Mouse (Mus musculus): ENCODE measurements around the gene Svop.
A peak's percentile ranks its signal among the peaks of the same experiment; 100 is the strongest.

The Svop gene

DNA sequence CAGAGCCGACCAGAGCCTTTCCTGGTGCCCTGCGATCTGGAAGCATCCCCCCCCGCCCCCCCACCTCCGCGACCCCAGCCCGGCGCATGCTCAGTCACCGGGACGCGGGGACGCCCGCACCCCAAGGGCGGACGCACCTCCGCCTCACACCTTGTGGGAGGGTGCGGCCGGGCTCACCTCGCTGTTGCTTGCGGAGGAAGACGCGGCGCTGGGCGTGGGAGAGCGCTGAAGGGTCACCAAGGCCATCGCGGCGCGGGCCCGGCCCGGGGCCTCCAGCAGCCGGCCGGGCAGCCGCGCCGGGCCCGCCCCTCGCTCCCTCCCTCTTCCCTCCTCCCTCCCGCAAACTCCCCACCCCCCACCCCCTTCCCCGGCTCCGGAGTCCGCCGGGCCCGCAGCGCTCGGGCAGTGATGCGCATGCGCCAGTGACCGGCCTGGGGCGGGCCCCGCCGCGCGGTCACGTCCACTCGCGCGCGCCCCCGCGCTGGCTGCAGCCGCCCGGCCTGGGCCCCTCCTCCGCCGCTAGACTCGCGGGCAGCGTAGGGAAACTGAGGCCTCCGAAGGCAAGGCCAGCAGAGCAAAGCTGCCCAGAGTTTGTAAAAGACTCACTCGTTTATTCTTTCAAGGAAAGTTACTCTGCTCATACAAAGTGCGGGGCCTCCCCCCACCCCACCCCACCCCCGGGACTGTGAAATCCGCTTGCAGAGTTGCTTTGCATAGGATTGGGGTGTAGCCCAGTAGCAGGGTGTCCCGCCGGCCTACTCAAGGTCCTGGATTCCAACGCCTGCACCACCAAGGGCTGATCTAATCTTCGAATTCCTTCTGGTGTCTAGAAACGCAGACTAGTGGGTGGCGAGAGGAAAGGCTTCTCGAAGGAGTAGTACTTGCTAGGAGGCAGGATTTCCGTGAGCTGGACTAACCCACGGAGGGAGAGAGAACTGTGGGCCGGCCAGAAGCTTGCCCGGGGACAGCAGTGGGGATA is 97.6 kb downstream of the Svop start, which contains the start of gene Ssh1:
Gene Ssh1, minus strand, starts transcription at position 408 of the 979 bp plus-strand sequence.
- DNase-seq (ENCODE audit: low spot score) = peak; percentile 61

DNA sequence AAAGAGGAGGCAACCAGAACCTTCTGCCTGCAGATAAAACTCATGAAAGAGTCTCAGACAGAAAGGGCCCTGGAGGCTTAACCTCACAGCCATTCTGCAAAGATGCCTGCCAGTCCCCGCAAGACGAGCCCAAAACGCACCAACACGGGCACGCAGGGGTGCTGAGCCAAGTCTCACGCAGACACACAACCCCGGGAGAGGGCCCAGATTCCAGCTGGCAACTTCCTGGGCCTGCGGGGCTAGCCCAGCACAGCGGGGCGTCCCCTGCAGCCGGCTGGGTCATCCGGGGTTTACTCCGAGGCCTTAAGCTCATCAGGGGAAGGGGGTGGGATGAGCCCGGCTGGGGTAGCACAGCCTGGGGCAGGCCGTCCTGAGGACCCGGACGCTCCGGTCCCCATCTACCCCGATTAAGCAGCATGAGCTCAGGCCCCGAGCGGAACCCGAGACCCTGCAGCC is 98.3 kb downstream of the Svop start:
- no peak for DNase-seq (ENCODE audit: low spot score)

DNA sequence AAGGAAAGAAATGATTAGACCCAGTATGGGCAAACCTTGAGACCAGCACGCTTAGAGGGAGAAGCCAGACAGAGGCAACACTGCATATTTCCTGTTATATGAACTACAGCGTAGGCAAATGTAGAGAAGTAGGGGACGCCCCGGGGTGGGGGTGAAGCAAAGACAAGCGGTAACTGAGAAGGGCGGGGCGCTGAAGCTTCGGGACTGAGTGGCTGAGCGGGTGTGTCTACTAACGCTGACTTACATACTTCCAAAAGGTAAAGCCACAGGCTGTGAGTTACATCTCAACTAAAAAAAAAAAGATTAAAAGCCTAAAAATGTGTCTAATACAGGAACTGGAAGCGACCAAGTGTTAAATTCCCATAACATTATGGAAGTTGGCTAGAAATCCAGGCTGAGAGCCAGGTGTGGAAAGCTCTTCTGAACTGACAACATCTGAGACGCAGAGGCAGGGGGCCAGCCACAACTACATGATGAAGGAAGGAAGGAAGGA is 99.0 kb downstream of the Svop start:
- DNase-seq (ENCODE audit: low spot score) = no peak

DNA sequence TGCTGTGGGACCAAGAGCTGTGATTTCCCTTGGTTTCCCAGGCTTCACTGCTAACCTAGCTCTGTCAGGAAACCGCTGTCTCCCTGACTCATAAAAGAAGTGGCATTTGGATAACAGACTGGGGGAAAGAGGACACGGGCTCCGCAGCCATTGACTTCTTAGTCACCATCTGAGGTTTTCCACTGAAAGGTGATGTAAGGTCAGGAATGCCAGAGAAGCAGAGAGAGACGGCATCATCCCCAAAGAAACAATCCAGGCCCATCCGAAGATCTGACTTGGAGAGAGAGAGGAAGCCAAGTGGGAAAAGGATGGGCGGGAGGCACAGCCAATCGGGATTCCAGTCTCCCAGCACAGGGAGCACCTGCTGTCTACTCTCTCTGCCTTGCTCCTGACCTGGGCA is 100.2 kb downstream of the Svop start:
- DNase-seq (ENCODE audit: low spot score) = no peak

DNA sequence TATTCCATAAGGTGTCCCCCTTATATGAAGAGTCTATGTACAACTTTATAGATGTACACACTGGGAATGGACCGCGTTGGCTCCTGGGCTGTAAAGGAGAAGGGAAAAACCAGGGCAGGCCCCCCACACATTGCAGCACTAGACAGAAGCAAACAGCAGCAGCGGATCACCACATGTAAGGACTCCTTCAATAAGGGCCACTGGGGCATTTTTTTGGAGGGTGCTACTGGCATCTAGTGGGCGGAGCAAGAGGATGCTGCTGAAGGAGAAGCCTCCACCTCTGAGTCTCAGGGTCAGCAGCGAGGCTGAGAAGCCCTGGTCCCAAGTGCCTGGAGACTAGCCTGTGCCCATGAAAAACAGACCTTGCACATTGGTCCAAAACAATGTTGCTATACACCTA is 100.8 kb downstream of the Svop start:
- no peak for DNase-seq (ENCODE audit: low spot score)

DNA sequence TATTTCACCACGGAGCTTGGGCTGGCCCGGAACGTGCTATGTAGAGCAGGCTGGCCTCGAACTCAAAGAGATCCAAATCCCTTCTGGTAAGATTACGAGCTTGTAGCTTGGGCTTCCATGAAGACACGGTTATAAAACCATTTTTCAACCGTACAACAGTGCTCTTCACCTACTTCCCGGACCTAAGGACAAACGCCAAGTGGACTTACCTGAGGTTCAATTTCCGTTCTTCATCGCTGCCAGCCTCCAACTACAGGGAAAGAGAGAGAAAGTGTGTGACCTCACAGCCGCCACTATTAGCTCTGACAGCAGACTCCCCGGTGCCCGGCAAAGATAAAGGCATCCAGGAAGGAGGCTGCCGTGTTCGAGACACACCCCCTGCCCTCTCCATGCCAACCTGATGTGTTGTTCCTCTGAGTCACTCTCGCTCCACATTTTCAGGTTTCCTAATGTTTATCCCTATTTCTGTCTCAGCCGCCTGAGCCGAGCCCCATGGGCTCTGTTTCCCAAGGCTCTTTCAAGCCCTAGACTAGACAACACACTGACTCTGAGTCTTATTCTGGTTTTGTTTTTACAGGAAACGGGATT is 101.8 kb downstream of the Svop start:
- no peak for DNase-seq (ENCODE audit: low spot score)

DNA sequence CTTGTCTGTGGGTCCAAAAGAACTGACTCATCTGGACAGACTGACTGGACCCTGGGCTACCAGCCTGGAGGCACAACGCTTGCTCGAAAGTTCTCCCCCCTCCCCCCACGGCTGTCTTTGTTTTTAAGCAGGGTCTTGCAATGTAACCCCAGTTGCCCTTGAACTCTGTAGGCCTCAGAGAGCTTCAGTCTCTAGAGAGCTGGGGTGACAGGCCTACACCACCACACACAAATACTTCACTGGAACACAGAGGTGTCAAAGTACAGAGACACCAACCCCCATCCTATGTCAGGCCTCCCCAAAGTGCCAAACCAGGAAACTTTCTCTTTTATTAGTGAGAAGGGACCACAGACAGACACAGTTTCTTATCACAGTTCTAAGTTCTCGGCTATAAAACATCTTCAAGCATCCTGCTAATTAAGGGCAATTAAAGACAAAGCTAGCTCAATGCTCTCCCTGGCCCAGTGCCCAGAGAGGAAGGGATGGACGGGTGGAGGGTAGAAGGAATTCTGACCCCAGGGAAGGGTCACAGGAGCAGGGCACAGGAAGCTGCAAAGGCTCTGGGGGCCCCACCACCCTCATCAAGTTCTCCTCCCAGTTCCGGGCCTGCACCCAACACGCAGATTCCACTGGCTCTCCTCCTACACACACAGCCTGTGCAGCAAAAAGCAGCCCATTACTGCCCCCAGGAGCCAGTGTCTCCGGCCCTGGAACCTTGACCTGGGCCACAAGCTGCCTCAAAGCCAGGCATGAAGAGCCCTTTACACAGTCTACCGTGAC is 105.0 kb downstream of the Svop start:
- DNase-seq (ENCODE audit: low spot score) = no peak

DNA sequence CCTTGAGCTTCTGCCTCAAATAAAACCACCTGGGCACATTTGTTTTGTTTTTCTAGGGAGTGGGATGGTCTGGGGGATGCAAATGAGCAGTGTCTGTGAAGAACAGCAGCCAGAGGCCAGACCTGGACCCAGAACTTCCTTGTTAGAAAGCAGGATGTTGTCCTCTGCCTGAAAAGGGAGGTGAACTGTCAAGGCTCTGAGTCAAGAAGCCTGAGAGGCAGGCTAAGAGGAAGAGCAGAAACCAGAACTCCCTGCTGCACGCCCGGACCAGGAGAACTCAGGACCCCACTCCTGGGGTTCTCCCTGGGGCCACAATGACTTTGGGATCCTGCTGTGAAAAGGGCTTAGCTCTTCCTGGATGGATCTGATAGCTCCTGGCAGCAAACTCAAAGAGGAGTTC is 105.6 kb downstream of the Svop start:
- DNase-seq (ENCODE audit: low spot score) = no peak

DNA sequence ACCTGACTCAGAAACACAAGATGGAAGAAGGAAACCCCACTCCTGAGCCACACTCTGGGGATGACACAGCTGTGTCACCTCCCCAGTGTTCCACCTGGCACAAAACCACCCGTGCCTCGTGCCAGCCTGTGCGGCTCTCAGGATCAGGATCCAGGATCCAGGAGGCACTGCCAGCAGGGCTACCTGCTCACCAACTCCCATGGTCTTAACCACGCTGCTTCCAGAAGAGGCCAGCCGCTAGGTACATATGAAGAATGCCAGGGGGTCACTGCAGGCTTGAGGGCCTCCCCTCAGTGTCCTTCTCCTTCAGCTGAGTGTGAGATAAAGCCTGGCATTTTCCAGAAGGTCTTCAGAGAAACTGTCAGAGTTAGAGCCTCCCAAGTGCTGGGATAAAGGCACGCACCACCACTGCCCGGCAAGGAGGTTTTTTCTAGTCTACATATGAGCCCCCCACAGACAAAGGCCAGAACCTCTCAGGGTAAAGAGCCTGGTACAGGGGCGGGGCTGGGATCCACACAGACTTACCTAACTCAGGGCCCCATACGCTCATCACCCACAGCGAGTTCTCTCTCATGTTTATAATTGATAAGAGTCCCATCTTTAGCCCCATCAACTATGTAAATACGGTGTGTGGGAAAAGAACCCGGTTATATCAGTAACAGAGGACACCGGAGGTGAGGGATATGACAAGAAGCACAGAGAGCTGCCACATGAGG is 107.2 kb downstream of the Svop start:
- no peak for DNase-seq (ENCODE audit: low spot score)

DNA sequence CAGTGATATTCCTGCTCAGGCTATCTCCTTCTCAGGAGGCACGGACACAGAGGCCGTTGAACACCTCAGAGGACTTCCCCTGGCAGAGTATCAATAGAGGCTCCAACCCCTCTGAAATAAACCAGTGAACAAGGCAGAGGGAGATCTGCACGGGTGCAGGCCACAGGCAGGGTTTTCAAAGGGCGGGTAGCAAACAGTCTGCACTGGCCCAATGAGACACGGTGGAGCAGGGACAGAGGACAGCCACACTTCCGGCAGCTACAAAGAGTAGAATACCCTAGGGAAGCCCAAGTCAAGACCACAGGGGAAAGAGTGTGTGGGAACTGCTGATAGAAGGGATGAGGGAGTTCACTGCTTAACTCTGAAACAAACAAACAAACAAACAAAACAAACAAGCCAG is 107.8 kb downstream of the Svop start:
- DNase-seq (ENCODE audit: low spot score) = no peak

DNA sequence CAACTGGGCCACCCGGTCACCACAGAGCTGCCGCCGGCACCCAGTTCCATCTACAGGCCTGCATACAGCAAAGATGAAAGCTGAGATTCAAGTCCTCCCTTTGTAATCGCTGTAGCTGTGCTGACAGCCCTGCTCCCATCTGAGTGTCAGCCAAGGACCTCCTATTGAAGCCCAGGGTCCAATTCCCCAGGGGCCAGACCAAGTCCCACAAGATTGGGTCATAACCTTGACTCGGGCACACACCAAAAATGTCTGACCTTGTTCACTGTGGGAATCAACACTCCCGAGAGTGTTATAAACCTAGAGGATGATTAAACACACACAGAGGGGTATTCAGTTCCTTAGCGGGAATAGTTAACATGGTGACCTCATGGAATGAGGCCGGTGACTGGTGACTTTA is 109.5 kb downstream of the Svop start:
- DNase-seq (ENCODE audit: low spot score) = no peak

DNA sequence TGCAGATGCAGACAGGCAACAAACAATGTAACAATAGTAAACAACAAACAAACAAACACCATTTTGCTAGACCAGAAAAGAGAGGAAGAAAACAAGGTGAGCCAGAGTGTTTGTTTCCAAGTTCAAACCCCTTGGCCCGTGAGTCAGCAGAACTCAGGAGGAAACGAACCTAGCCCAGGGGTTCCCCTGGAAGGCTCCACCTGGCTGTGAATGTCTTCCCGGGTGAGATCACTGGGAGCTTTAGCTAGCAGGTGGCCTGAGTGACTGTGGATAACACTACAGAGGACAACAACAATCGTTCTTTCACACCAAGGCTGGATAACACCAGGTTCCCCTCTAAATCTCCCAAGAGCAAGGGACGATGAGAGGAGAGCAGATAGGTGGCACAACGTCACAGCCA is 110.2 kb downstream of the Svop start:
- no peak for DNase-seq (ENCODE audit: low spot score)

DNA sequence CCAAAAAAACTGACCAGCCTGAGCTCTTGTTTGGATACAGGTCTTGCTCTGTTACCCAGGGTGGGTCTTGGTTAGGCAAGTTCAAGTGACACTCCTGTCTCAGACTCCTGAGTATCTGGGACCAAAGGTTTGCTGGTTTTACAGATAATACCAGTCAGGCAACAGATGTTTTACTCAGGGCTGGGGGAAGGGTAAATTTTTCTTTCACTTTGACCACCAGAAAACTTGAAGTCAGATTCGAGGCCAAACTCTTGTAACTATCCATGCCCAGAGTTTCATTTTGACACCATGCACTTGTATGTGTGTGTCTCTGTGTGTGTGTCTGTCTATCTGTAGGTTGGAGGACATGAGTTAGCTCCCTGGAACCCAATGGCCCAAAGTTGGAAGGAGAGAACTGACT is 110.9 kb downstream of the Svop start:
- no peak for DNase-seq (ENCODE audit: low spot score)

DNA sequence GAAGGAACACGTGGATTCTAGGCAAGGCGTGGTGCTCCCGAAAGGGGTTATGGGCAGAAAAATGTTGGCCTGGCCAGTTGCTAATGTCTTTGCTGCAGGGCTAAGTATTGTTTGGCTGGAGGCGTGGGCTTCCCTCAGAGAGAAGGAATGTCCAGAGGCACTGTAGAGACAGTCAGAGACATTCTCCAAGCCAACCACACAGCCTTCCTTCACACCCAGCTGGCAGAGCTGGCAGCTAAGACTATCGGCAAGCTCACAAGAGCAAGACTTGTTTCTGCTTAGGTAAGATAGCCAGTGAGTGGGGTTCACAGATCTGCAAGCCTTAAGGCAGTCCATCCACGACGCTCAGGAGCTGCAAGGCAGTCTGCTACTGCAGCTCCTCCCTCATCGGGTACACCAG is 114.1 kb downstream of the Svop start:
- DNase-seq (ENCODE audit: low spot score) = no peak
